Mouse (Mus musculus): Measurements from ENCODE around the gene Mob2. TPM values are rescaled to one million over a fixed set of nuclear protein-coding genes. Genes with fewer than 3 reads are reported as not detected.
A peak's percentile ranks its signal among the peaks of the same experiment; 100 is the strongest.

The Mob2 gene
- 10 to 100 TPM; 20.5 to 20.9 TPM for total RNA-seq (2021)
- long read RNA-seq, transcript Mob2-201 (5 exons, 1,490 nt) = major isoform, 19 of 58 reads
- long read RNA-seq, partial matches to known transcripts = 2 of 58 reads
- long read RNA-seq, other reads (novel, unspliced or antisense) = 31 of 58 reads

DNA sequence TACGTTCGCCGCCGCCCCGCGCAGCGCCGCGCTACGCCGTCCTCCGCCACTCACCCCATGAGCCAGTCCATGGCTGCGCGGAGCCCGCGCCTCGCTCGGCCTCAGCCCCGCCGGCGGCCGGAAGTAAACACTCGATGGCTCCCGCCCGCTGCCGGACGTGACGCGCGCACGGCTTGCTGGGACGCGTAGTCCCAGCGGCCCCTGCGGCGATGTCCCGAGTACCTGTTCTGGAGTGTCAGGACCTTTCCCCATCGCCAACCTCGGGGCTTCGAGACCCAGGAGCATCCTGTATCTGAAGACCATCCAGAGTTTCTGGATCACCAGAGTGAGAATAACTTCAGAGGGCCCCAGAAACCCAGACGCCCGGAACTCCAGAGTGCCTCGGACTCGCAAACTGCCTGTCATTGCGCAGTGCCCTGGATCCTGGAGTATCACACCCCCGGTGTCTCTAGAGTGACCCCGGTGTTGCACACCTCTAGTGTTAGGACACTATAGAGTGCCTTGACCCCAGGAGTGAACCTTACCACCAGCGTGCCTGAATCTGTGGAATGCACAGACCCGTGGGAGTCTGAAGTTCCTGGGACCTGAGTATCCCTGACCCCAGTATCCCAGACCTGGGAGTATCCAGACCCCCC, at the start of gene Mob2:
TSS of gene Mob2 (minus strand) at position 135 of the 635 bp plus-strand sequence.
- DNase-seq (ENCODE audit: low spot score in 2 of 2) = peak; percentile 81 to 89

GRCm38 (mm10) chr7:142104747-142105146, 43.9 kb upstream of the Mob2 start:
- DNase-seq (ENCODE audit: low spot score in 2 of 2) = no peak

- peak; percentile 81 to 86 for DNase-seq (ENCODE audit: low spot score in 2 of 2)
These were observed 36.9 kb upstream of the Mob2 start for GRCm38 (mm10) chr7:142097776-142098175.

GRCm38 (mm10) chr7:142096701-142097100, 35.8 kb upstream of the Mob2 start:
- DNase-seq (ENCODE audit: low spot score in 2 of 2) = no peak

- DNase-seq (ENCODE audit: low spot score in 2 of 2) = peak; percentile 94 to 98
These were observed 34.5 kb upstream of the Mob2 start, which contains the start of gene Dusp8 for GRCm38 (mm10) chr7:142095183-142095931. Gene Dusp8, minus strand, starts transcription at chr7:142095843.

DNA sequence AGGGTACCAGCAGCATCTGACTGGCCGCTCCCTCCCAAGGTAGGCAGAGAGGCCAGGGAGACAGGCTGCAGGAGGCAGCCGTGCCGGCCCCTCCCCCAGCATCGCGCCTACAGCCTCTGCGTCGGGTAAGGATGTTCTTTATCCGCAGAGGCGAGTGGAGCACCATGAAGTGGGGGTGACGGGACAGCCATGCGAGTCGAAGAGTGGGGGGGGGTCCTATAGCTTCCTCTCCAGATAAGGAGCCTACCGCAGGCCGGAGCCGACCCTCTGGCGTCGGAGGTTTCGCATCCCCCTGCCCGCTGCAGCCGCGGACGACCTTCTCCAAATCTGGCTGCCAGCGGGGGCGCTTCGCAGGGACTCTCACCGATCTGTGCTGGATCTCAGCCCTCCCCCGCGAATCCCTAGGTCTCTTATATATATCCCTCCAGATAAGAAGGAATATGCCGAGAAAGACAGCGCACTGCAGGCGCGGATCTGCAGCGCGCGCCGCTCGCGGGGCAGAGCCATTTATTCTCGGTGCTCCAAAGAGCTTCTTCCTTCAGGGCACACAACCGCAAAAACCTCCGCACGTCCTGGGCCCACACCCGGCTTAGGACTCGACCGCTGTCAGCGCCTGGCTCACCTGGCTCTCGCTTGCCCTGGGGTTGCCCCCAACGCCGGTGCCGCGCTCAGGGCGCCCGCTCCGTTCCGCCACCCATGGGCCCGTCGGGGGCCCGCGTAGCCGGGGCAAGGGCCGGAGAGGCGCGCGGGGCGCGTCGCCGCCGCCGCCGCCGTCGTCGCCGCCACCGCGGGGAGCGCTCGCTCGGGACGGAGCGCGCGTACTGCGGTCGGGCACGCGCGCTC, 33.7 kb upstream of the Mob2 start:
- peak; percentile 63 for DNase-seq (ENCODE audit: low spot score in 2 of 2)

- no peak for DNase-seq (ENCODE audit: low spot score in 2 of 2)
These were observed 32.9 kb upstream of the Mob2 start for GRCm38 (mm10) chr7:142093696-142094240.

DNA sequence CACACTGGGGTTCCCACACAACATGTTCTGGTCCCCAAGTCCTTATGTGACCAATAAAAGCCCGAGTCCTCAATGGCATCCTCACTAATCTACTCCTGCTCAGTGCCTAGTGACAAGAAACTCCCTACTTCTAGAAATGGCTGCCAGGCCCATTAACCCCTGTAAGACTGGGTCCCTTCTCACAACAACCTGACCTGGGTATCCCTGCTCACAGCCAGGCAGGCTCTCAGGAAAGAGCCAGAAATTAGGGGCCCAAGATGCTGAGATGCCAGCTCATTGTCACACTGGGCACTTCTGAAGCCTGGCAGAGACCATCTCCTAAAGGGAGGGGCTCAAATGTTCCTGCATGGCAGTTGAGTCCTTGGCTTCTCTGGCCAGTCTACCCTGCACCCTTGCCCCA, 32.1 kb upstream of the Mob2 start:
- DNase-seq (ENCODE audit: low spot score in 2 of 2) = no peak

DNA sequence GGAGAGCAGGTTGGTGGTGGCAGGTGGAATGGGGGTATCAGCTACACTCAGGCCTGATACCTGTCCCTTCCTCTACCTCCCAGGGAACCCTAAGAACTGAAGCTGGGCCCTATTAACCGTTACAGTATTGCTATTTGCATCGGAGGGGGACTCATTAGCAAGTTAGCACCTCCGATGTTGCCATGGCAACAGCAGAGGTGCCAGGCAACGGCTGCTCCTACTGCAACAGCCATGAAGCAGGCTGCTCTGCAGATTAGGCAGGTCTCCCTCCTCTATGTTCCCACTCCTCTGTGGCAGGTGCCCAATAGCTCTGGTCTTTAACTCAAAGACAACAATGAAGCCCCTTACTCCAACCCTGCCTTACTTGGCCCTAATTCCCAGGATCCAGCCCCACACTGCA, 31.0 kb upstream of the Mob2 start:
- DNase-seq (ENCODE audit: low spot score in 2 of 2) = peak; percentile 62 to 68

- DNase-seq (ENCODE audit: low spot score in 2 of 2) = peak in 1 of 2 experiments; percentile 29
These were observed 29.0 kb upstream of the Mob2 start for GRCm38 (mm10) chr7:142089648-142090447.

DNA sequence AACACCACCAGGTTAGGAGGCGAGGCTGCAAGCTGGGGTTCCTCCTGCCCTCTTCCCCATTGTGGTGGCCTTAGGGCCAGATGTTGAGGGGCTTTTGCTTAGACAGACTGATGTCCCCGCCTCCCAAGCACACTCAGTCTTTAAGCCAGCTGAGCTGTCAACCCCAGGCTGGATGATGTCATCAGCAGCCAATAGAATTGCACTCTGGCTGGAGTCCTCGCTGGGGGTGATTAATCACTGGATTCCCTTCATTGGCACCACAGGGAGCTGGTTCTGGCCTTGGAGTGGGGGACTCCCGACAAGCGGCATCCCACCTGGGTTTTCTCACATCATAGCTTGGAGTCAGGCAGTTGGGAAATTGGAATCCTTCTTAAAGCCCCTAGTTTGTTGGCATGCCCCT, 28.0 kb upstream of the Mob2 start:
- peak; percentile 57 to 68 for DNase-seq (ENCODE audit: low spot score in 2 of 2)

GRCm38 (mm10) chr7:142087069-142087652, 26.3 kb upstream of the Mob2 start:
- DNase-seq (ENCODE audit: low spot score in 2 of 2) = no peak

- DNase-seq (ENCODE audit: low spot score in 2 of 2) = no peak
These were observed 25.5 kb upstream of the Mob2 start for GRCm38 (mm10) chr7:142086159-142086905.

- peak; percentile 74 to 80 for DNase-seq (ENCODE audit: low spot score in 2 of 2)
These were observed 24.0 kb upstream of the Mob2 start for GRCm38 (mm10) chr7:142084820-142085219.

GRCm38 (mm10) chr7:142084395-142084794, 23.5 kb upstream of the Mob2 start:
- DNase-seq (ENCODE audit: low spot score in 2 of 2) = peak in 1 of 2 experiments; percentile 33

DNA sequence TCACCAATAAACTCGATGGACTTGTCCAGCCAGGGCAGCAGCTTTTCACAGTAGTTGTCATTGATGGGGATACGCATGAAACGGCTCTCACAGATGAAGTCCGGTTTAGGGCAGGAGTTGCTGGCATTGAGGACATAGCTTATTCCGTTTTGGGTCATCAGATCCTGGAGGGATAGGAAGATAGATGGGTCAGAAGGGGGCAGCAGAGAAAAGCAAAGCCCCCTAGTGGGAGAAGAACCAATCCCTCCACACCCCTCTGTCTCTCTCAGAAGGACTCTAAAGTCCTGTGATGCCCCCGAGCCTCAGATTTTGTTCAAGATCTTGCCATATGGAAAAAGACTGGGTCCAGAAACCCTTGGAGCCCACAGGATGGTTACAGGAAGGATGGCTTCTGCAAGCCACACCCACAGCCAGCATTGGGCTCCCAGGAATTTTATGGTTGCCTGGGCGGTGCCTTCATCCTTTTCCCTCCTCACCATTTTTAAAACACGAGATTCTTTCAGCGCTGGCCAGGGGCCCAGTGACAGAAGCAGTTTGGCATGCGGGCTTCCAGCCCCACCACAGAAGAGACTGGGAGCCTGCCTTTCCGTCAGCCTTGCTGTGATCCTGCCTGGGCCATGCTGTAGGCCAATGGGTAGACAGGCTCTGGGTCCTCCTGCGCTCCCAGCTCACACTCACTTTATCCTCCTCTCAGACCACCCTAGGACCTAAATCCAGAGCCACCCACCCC, 22.9 kb upstream of the Mob2 start:
- peak in 1 of 2 experiments; percentile 47 for DNase-seq (ENCODE audit: low spot score in 2 of 2)

GRCm38 (mm10) chr7:142082607-142083006, 21.7 kb upstream of the Mob2 start:
- DNase-seq (ENCODE audit: low spot score in 2 of 2) = no peak

- DNase-seq (ENCODE audit: low spot score in 2 of 2) = no peak
These were observed 21.3 kb upstream of the Mob2 start for GRCm38 (mm10) chr7:142082179-142082578.
